Mouse (Mus musculus) hindbrain, embryonic 11.5 days (tissue): ENCODE data around the gene Gm28048. TPM values are rescaled to one million over a fixed set of nuclear protein-coding genes. Genes with fewer than 3 reads are reported as not detected.

ENCODE experiments used
- ATAC-seq: fragments of 200-750 bp; cut with Nextera tagmentation; 2 replicates; pipeline ENCODE4 v1.8.0; 2017; ENCODE audit warnings: mild to moderate bottlenecking, moderate TSS enrichment, moderate library complexity; ENCODE audit not compliant: low FRiP score
- DNase-seq: peaks from one replicate; pipeline ENCODE4 v3.0.0-alpha.2; 2015; ENCODE audit warnings: low spot score
- H3K27ac ChIP-seq: fragments of 300-500 bp; sonication (generic); 2 replicates; pipeline ENCODE4 v1.5.1; 2014; ENCODE audit warnings: mild to moderate bottlenecking, low read depth, low read length
- H3K27me3 ChIP-seq: fragments of 300-500 bp; sonication (generic); 2 replicates; pipeline ENCODE4 v1.6.1; 2014; ENCODE audit warnings: mild to moderate bottlenecking, low read length, moderate library complexity, mixed read lengths; ENCODE audit not compliant: control insufficient read depth, insufficient read depth
- H3K36me3 ChIP-seq: fragments of 300-500 bp; sonication (generic); 2 replicates; pipeline ENCODE4 v1.6.1; 2014; ENCODE audit warnings: mild to moderate bottlenecking, low read length, moderate library complexity, mixed read lengths; ENCODE audit not compliant: control insufficient read depth, insufficient read depth
- H3K4me1 ChIP-seq: fragments of 300-500 bp; sonication (generic); replicated peaks from 2 replicates; pipeline ENCODE4 v1.6.1; 2014; ENCODE audit warnings: low read length, mixed read lengths; ENCODE audit not compliant: control insufficient read depth, insufficient read depth
- H3K4me2 ChIP-seq: fragments of 300-500 bp; sonication (generic); replicated peaks from 2 replicates; pipeline ENCODE4 v1.6.1; 2014; ENCODE audit warnings: mild to moderate bottlenecking, low read depth, low read length
- H3K4me3 ChIP-seq: fragments of 300-500 bp; sonication (generic); 2 replicates; pipeline ENCODE4 v1.5.1; 2014; ENCODE audit warnings: low read depth, low read length
- H3K9ac ChIP-seq: fragments of 300-500 bp; sonication (generic); 2 replicates; pipeline ENCODE4 v1.6.1; 2014; ENCODE audit warnings: low read depth, low read length
- H3K9me3 ChIP-seq: fragments of 300-500 bp; sonication (generic); 2 replicates; pipeline ENCODE4 v1.6.1; 2016; ENCODE audit warnings: low read length; ENCODE audit not compliant: control insufficient read depth
- WGBS: fragments of 180-500 bp; shearing (Covaris S2); extraction: QIAGEN DNeasy Blood & Tissue Kit; methylation state at CpG from one replicate; pipeline ENCODE4 v1.1.7; 2014; 5-methylcytosine and 5-hydroxymethylcytosine counted together
- polyA plus RNA-seq: library from polyadenylated mRNA; unstranded; fragments of >200 nt; fragmentation: Nextera tagmentation; extraction: Ambion mirVana; gene quantifications from 2 replicates; pipeline ENCODE4 v1.2.1, GENCODE M21; 2014

Gene Gm28048
- polyA plus RNA-seq, 1 experiment from 2014 or later, result 4.8 TPM

DNA sequence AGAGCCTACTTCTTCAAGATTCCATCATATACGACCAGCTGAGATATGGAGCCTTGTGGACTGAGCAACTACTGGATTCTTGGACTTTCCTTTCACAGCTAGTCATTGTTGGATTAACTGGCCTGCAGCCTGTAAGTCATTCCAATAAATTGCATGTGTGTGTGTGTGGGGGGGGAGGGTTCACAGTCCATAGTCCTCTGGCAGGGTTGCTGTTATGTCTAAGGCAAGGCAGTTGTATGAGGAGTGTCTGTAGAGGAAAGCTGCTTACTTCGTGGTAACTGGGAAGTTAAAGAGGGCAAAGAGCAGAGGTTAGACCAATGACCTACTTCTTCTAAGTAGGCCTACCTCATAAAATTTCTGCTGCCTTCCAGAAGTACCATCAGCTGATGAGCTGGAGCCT is 98.2 kb downstream of the Gm28048 start:
- ATAC-seq (no peak), DNase-seq (no peak)
- no peaks in the 10 kb centered on the region for H3K4me1 ChIP-seq
- H3K27ac ChIP-seq, result no peak overlapping the region
- H3K36me3 ChIP-seq, result no peaks in the 10 kb centered on the region
- no peaks in the 10 kb centered on the region for H3K9me3 ChIP-seq
- no peak overlapping the region for H3K4me3 ChIP-seq
- no peak overlapping the region for H3K9ac ChIP-seq
- WGBS, result 76% methylated on average over 2 of the region's 2 CpGs
- H3K27me3 ChIP-seq, result no peaks in the 10 kb centered on the region
- no peak overlapping the region for H3K4me2 ChIP-seq

- H3K9me3 ChIP-seq, result no peaks in the 10 kb centered on the region
- no peak overlapping the region for H3K27ac ChIP-seq
- no peak overlapping the region for H3K4me2 ChIP-seq
- ATAC-seq (no peak), DNase-seq (no peak)
- H3K4me3 ChIP-seq, result no peak overlapping the region
- H3K4me1 ChIP-seq, result no peaks in the 10 kb centered on the region
- H3K27me3 ChIP-seq, result no peaks in the 10 kb centered on the region
- no peak overlapping the region for H3K9ac ChIP-seq
- H3K36me3 ChIP-seq, result no peaks in the 10 kb centered on the region
Measured at GRCm38 (mm10) chr11:22882926-22883325, 99.0 kb downstream of the Gm28048 start.

- ATAC-seq (no peak), DNase-seq (no peak)
- WGBS, result 74% methylated on average over 3 of the region's 3 CpGs
- no peak overlapping the region for H3K27ac ChIP-seq
- no peak overlapping the region for H3K4me2 ChIP-seq
- no peaks in the 10 kb centered on the region for H3K4me1 ChIP-seq
- no peaks in the 10 kb centered on the region for H3K27me3 ChIP-seq
- H3K4me3 ChIP-seq, result no peak overlapping the region
- no peaks in the 10 kb centered on the region for H3K36me3 ChIP-seq
- no peak overlapping the region for H3K9ac ChIP-seq
- no peaks in the 10 kb centered on the region for H3K9me3 ChIP-seq
Measured at GRCm38 (mm10) chr11:22880383-22881172, 101.3 kb downstream of the Gm28048 start.

DNA sequence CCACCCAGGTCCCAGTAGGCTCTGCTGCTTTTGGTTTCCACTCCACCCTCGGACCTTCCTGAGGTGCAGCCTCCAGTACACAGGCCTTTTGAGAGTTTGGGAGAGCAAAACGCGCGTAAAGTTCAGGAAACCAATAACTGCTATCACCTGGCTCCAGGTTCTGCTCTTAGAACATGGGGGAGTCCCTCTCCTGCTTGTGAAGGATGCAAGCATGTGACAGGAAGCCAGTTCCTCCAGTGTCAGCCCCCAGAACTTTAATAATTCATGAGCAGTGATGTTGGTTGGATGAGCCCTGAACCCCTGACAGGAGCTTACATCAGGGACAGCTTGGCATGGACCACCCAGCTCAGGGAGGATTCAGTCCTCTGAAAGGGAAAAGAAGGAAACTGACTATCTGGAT is 102.2 kb downstream of the Gm28048 start:
- Histone ChIP-seq H3K27me3 (no peaks in the 10 kb centered on the region), H3K36me3 (no peaks in the 10 kb centered on the region), H3K9ac (no peak overlapping the region), H3K27ac (no peak overlapping the region), H3K4me1 (no peaks in the 10 kb centered on the region), H3K4me3 (no peak overlapping the region), H3K4me2 (no peak overlapping the region), H3K9me3 (no peaks in the 10 kb centered on the region)
- 86% methylated on average over 4 of the region's 4 CpGs for WGBS
- ATAC-seq (no peak), DNase-seq (no peak)

DNA sequence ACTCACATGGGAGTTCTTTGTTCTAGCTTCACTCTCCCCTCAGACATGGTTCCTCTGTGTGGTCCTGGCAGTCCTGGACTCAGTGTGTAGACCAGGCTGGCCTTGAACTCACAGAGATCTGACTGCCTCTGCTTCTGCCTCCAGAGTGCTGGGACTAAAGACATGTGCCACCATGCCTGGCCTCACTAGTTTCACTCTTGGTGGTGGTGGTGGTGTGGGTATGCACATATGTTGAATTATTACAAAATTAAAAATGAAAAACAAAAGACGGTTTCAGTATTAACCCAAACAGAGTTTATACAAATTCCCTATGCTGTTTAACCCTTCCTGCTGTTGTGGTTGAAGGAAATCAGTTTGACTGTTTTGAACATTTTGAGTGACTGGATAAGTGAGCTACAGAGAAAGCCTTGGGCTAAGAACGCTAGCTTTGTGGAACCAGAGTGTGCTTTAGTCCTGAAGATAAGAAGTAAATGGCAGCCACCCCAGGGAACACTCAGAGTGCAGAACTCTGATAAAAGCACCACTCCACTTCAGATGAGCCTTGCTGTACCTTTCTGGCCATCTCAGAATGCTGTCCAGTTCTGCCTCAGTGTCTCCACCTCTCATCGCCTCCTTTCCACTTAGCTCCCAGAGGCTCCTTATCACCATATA is 105.1 kb downstream of the Gm28048 start:
- Histone ChIP-seq H3K9me3 (no peaks in the 10 kb centered on the region), H3K27ac (no peak overlapping the region), H3K4me2 (no peak overlapping the region), H3K36me3 (no peaks in the 10 kb centered on the region), H3K4me1 (no peaks in the 10 kb centered on the region), H3K9ac (no peak overlapping the region), H3K4me3 (no peak overlapping the region), H3K27me3 (no peaks in the 10 kb centered on the region)
- no peak for DNase-seq
- ATAC-seq, result no peak
- WGBS, result 88% methylated on average over 3 of the region's 3 CpGs

DNA sequence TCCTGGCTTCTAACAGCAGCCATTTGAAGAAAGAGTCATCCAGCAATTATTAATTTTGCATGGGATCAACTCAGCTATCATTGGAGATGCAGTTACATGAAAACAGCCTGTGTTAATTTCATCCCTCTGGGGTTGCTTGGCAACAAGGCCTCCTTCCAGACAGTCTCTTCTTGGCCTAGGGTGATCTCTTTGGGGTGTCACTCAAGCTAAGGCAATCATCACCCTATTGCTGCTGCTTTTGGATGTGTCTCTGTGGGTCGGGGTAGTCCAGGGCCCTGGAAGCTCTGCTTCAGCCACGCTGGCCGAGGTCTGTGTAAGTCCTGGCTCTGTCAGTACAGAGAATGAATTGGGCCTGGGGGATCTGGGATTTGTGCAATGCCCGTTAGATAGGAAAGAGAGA is 106.6 kb downstream of the Gm28048 start:
- H3K9ac ChIP-seq, result no peak overlapping the region

GRCm38 (mm10) chr11:22874747-22875146 is 107.1 kb downstream of the Gm28048 start:
- no peaks in the 10 kb centered on the region for H3K36me3 ChIP-seq
- no peaks in the 10 kb centered on the region for H3K9me3 ChIP-seq
- no peak overlapping the region for H3K4me2 ChIP-seq
- ATAC-seq (no peak), DNase-seq (no peak)
- H3K9ac ChIP-seq, result no peak overlapping the region
- no peaks in the 10 kb centered on the region for H3K4me1 ChIP-seq
- no peak overlapping the region for H3K27ac ChIP-seq
- no peaks in the 10 kb centered on the region for H3K27me3 ChIP-seq
- no peak overlapping the region for H3K4me3 ChIP-seq
- 68% methylated on average over 6 of the region's 6 CpGs for WGBS

More for the DNA sequence above, 106.6 kb downstream of the Gm28048 start:
- H3K36me3 ChIP-seq, result no peaks in the 10 kb centered on the region
- ATAC-seq (no peak), DNase-seq (no peak)
- WGBS, result 74% methylated on average over 4 of the region's 4 CpGs
- no peak overlapping the region for H3K4me3 ChIP-seq
- H3K9me3 ChIP-seq, result no peaks in the 10 kb centered on the region
- no peaks in the 10 kb centered on the region for H3K27me3 ChIP-seq
- H3K4me2 ChIP-seq, result no peak overlapping the region
- no peaks in the 10 kb centered on the region for H3K4me1 ChIP-seq
- H3K27ac ChIP-seq, result no peak overlapping the region

DNA sequence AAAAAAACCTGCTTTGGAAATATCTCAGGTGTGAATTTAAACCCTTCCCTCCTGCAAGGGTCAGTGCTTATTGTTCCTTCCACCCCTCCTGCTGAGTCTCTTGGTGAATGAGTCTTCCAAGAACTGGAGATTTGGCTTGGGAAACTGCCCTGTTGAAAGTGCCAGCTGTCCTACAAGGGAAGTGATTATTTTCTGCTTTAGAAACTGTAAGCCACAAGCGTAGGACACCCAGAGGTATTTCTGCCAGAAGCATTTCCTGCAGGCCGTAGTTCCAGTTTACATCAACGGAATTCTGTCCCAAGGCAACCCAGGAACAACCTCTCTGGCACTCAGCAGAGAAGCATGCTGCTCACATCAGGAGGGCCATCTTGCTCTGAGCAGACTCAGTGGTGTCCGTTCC is 108.5 kb downstream of the Gm28048 start:
- no peak overlapping the region for H3K9ac ChIP-seq
- ATAC-seq (no peak), DNase-seq (no peak)
- H3K27ac ChIP-seq, result no peak overlapping the region
- H3K4me1 ChIP-seq, result no peaks in the 10 kb centered on the region
- H3K27me3 ChIP-seq, result no peaks in the 10 kb centered on the region
- no peaks in the 10 kb centered on the region for H3K36me3 ChIP-seq
- H3K4me3 ChIP-seq, result no peak overlapping the region
- 70% methylated on average over 4 of the region's 4 CpGs for WGBS
- H3K9me3 ChIP-seq, result no peaks in the 10 kb centered on the region
- no peak overlapping the region for H3K4me2 ChIP-seq

DNA sequence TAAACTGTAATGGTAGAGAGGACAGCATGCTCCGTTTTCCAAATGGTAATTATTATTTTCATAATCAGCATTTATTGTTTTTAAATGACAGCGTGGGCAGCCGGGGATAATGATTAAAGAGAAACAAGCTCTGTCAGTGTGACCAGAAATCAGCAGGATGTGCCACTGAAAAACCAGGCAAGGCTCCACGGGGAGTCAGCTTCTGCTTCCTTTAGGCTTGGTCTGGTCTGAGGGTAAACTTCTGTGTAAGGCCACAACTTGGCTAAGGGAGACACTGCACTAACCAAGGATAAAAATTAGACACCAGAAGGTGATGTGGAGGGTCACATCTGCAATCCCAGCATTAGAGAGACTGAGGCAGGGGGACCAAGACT is 109.6 kb downstream of the Gm28048 start:
- Histone ChIP-seq H3K4me2 (no peak overlapping the region), H3K27ac (no peak overlapping the region), H3K9ac (no peak overlapping the region), H3K4me1 (no peaks in the 10 kb centered on the region), H3K36me3 (no peaks in the 10 kb centered on the region), H3K4me3 (no peak overlapping the region), H3K27me3 (no peaks in the 10 kb centered on the region), H3K9me3 (no peaks in the 10 kb centered on the region)
- no peak for DNase-seq
- ATAC-seq, result no peak
- WGBS, result 56% methylated on average over 4 of the region's 4 CpGs
